Mouse (Mus musculus): Measurements from ENCODE around the gene Boc.

The Boc gene

DNA sequence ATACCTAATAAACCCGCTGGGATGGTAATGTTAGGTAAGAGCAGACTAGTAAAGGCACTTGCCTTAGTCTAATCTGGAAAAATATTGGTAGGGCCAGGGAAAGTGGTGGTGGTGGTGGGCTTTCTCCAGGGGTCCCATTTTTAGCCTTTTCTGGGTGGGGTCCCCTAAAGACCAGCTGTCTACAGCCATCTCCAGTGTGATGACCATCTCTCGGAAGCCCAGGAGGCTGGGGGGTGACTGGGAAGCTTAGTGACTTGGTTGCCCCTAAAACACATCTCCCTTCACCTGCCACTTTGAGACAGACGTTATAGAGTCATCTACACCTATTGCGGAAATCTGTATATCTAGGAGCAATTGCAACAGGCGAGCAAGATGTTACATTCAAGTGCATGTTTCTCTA lies 6.0 kb downstream of the Boc start:
- DNase-seq (ENCODE audit: low read depth, low spot score), result no peak

DNA sequence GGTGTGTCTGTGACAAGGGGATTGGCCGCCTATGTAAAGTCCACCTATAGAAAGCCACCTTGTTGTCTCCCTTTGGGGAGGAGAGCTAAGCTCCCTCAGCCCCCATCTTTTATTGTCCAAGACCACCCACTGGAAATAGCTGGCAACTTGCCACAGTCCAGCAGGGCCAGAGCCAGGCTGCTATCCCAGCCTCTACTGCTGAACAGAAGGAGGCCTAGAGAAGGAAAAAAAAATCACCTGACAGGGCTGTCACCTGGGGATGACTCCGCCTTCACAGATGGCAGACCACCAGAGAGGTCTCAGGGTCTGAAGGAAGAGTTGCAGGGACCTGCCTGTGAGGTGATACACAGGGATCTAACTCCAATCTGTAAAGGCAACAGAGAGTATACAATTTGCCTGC lies 6.7 kb downstream of the Boc start:
- no peak for DNase-seq (ENCODE audit: low read depth, low spot score)

DNA sequence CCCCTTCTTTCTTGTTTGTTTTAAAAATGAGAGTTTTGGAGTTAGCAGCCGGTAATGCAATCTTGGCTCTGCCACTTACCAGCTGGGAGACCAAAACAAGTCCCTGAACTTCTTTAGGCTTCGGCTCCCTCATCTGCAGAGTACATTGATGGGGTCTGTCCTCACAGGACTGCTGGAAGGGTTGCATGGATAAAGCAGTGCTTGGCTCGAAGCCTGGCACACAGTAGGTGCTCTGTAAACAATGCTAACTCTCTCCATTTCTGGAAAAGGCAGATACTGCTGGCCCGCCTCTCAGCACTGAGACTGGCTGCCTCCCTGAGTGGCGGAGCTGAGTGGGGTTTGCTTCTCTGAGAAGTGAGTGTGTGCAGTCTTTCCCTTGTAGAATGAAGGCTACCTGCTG lies 7.2 kb downstream of the Boc start:
- DNase-seq (ENCODE audit: low read depth, low spot score), result no peak

DNA sequence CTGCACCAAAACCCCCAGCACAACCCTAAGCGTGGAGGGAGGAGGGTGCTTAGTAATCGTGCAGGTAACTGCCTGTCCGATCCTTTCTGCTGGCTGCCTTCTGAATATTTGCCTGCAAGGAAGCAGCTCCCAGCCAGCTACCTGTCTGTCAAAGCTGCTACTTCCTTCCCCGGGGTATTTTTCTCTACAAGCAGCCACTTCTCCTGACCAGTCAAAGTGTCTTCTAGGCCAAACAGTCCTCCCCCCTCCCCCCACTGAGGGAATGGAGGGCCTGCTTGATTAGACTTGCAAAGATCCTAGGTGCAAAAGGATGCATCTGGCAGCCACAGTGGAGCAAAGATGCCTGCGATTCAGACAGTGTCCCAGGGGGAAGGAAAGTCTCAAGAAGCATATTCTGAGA lies 7.9 kb downstream of the Boc start:
- DNase-seq (ENCODE audit: low read depth, low spot score), result no peak

DNA sequence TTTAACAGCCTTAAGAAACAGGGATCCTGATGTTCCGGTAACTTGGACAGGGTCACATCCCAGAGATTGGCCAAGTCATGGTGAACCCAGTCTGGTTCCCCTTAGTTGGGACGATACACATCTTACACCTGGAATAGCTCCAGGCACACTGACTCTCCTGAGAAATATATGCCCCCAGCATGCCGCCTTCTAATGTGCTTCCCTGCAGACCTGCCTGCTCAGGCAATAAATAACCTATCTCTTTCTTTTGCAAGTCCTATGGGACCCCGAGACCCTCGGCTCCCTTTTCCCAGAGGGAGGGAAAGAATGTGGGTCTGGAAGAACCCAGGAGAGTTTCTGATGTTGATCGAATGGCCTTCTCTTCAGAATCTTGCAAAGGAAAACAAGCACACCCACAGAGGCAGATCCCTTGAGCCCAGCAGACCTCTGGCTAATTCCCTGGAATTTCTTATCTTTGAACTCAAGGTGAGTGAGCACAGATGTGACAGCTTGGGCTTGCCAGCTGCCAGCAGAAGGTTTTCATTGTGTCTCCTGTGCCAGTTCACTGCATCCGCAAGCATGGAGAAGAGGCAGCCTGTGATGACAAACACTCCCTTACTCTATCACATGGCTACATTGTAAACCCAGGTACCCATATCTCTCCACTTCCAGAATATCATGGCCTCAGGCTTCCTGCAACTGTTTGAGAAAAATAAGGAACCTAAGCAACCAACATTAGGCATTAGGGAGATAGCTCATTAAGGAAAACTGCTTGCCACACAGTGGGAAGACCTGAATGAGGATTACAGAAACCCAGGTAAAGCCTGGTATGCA lies 8.6 kb downstream of the Boc start:
- no peak for DNase-seq (ENCODE audit: low read depth, low spot score)

DNA sequence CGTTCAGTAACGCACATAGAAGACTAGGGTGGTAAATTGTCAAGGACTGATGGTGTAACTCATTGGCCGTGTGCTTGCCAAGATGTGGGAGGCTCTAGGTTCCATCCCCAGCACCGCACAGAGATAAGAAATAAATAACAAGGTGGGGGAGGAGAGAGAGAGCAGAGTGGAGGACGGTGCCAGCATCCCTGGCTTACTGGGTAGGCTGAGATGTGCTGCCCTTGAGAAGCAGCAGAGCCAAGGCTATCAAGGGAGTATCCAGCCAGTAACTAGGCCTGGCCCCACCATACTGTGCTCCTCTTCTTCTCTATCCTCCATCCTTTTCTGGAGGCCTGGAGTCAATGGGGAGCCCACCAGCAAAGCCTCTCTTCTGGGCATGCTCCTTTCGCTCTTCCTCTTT lies 9.3 kb downstream of the Boc start:
- no peak for DNase-seq (ENCODE audit: low read depth, low spot score)

DNA sequence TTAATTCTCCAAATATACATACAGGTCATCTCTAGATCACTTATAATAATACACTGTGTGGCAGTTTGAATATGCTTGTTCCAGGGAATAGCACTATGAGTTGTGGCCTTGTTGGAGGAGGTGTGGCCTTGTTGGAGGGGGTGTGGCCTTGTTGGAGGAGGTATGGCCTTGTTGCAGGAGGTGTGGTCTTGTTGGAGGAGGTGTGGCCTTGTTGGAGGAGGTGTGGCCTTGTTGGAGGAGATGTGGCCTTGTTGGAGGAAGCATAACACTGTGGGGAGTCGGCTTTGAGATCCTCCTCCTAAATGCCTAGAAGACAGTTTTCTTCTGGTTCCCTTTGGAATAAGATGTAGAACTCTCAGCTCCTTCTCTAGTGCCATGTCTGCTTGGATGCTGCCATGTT lies 10.7 kb downstream of the Boc start:
- no peak for DNase-seq (ENCODE audit: low read depth, low spot score)

DNA sequence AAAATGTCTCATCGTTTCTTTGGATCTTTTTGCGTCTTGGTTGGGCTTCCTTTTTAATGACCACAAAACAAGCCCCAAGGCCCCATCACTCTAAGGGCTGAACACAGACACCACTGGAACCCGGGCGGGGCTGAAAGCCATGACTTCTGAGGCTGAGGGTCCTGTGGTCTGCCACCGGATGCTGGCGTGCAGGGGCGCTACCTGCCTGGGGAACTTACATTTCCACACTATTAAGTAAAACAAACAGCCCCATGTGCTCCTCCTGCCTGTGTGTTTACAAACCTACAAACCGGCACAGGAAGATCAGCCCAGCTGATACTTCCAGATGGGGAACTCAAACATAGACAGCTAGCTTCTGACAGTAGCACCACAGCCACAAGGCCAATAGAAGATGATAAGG lies 11.9 kb downstream of the Boc start:
- DNase-seq (ENCODE audit: low read depth, low spot score), result peak; percentile 27

DNA sequence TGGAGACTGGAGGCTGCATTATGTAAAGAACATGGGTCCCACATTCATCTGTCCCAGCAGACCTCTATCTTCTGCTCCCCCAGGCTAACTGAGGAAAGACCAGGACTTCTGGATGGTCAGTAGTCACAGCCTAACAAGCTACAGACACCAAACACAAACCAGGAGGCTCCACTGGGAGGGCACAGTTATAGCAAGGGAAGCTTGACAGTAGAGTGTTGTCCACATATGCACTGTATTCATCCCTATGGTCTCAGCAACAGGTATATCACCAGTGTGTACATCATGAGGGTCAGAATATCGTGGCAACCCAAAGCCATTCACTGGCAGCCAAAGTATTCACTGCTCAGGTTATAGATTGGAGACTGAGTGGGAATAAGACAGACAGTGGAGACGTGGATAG lies 12.8 kb downstream of the Boc start:
- no peak for DNase-seq (ENCODE audit: low read depth, low spot score)

DNA sequence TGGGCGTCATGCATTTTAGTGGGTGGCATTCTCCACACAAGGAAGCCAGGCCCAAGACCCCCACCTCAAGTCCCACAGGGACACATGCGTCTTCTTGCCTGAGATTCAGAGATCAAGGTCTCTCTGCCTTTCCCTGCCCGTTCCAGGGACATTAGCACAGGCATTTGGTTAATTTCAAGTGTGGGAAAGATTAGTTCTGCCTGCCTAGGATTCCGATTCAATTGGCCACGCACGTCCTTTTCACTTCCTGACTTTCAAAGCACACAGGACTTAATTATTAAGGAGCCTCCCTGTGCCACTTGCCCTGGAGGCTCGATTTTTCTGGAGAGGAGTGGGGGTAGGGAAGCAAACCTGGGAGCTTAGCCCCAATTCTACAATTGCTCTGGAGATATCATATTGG lies 13.5 kb downstream of the Boc start:
- DNase-seq (ENCODE audit: low read depth, low spot score), result no peak

DNA sequence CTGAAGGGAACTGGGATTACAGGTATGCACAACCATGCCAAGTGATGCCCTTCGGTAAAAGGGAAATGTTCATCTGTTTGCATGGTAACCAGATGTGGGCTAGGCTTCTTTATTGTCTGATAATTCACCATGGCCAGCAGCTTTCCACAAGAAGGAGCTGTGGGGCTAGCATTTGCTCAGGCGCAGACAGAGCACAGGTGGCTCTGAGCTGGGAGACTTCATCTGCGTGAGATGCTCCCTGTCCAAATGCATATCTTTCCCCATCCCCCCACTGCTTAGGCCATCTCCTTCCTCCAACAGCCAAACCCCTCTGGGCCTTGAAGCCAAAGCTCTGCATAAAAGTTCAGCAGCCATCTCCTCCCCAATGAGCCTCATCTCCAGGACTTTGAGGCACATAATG lies 15.6 kb downstream of the Boc start:
- no peak for DNase-seq (ENCODE audit: low read depth, low spot score)

DNA sequence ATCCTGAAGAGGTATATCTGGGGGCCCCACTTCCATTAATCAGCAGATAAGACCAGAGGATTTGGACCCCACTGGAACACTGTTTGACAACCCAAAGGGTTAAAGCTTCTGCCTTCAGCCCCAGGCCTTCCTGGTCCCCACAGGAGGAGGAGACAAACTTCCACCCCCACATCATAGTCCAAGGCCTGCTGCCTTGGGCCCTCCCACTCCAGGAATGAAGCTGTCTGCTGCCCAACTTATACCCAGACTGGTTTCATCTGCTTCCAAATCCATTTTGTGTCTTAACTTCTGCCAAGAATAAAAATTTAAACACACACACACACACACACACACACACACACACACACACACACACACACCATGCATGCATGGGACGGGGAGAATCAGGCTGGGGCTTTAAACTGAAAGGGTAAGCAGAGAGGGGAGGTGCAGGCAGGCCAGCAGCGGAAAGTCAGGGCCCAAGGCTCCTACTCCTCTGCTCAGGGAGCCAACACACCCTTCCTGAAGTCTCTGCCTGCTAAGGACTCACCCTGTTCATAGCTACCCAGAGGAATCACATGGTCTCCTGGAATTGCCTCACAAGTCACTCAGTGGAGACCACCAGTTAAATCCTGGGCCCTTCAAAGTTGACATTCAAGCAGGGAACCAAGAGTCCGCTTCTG lies 16.5 kb downstream of the Boc start:
- DNase-seq (ENCODE audit: low read depth, low spot score), result no peak

DNA sequence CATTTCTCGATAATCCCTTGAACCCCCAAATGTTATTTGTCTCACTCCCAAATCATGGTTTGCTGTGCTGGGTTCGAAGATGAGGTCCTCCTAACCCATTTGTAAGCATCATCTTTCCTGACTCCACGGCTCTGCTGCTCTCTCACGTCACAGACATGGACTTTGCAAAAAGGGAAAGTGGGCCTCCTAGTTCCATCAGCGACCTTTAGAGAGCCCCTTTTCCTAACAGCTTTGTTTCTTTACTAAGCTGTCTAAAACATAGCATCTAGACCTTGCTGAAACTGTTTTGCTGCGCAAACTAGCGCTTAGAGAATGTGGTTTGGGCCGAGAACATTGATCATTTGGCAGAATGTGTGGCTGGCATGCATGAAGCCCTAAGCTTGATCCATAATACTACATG lies 19.1 kb downstream of the Boc start:
- no peak for DNase-seq (ENCODE audit: low read depth, low spot score)

DNA sequence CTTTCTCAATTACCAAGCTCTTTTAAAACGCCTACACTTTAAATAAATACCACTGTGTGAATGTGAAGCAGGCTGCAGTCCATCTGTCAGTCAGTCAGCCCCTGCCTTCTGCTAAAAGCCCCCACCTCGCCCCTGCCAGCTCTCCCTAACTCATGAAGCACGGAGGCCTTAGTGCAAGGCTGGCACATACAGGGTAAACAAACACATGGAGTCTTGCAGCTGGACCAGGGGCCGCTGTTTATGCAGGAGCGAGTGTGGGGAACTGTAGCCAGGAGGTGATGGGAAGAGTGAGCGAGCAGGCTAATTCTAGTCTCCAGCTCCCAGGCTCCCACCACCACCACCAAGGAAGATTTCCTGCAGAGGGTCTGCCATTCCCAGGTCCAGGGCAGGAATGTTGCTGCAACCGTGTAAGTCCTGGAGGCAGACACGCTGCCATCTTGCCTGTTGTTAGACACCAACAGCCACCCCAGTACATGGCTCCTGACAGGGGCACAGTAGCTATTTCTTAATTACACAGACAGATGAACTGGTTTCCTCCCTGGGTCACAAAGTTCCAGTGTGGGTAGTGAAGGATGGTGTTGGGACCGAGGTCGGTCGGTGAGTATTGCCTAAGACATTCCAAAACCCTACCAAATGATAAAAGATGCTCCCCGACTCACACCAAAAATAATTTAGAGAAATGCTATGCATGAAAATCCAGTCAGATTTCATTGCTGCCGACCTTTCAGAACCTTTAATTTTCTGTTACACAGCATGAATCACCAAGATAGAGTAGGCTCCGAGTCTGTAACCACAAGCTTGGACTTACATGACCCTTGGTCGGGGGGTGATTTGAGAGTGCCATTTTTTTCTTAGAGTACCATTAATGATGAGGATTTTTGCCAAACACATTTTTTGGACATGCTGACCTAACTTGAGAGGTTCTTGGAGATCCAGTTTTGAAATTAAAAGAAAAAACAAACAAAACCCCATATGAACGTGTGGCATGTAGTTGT lies 20.0 kb downstream of the Boc start:
- no peak for DNase-seq (ENCODE audit: low read depth, low spot score)

DNA sequence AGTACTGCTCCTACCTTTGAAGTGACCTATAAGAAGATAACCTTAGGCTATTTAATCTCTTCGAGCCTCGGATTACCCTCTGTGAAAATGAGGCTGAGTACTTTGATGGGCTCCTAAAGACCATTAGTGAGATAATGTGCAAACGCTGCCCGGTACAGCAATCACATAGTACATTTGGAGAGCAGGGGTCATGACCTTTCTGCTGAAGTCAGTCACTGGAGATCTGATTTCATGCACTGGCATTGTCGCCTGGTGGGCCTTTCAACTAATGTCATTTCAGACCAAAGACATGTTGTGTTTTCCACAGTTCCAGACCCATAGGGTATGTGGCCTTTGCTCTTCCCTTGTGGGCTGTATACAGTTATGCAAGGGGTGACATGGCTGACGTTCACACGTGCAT lies 24.6 kb downstream of the Boc start:
- no peak for DNase-seq (ENCODE audit: low read depth, low spot score)

DNA sequence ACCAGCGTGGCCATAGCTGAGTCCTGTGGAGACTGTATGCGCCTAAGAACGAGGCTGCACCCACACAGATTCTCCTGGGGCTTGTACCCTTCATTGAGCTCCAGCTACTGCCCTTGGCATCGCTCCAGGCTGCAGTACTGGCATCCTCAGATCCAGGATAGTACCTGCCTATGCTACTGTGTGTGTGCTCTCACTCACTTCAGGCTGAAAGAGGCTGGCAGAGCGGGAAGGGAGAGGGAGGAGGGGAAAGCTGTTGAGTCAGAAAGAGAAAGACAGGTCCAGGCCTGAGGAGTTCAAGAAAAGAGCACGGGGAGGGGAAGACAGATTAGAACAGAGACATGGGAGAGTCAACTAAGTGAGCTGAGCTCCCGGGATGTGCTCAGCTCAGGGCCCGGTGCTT lies 25.2 kb downstream of the Boc start:
- no peak for DNase-seq (ENCODE audit: low read depth, low spot score)

DNA sequence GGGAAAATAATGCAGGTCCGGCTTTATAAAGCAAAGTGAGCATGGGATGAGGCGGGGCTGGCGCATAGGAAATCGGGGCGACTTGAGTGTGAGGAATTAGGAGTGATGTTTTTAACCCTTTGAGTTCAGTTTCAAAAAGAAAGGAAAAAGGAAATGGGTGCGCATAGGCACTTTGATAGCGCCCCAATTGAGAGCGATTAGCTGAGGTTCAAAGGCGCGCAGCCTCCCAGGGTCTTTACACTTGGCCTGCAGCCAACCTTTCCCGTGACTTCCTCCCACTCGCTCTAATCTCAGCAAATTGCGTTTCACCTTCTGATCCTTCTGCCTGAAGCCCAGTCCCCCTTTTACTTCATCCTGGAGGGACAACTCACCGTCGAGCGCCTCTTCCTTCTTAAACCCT lies 25.8 kb downstream of the Boc start:
- no peak for DNase-seq (ENCODE audit: low read depth, low spot score)

DNA sequence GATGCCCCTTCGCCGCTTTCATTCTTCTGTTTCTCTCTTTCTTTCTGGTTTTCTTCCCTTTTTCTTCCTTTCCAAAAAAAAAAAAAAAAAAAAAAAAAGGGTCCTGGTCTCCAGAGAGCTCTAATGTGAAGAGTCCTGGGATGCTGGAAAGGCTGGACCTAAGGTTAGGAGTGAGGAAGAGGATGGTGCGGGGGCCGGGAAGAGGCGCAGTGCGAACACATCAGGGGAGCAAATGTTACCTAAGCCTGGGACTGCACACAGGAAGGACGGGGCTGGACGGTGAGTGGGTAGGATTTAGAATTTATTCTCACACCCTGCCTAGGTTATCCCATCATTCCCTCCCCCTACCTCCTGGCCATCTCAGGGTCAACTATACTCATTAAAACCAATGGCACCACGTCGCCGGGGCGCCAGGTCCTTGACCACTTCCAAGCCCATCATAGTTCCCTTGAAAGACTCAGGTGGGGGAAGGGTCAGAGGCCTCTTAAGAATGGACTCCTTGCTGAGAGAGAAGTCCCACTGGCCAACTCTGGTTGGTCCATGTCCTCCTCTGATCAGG lies 27.4 kb downstream of the Boc start:
- DNase-seq (ENCODE audit: low read depth, low spot score), result no peak

DNA sequence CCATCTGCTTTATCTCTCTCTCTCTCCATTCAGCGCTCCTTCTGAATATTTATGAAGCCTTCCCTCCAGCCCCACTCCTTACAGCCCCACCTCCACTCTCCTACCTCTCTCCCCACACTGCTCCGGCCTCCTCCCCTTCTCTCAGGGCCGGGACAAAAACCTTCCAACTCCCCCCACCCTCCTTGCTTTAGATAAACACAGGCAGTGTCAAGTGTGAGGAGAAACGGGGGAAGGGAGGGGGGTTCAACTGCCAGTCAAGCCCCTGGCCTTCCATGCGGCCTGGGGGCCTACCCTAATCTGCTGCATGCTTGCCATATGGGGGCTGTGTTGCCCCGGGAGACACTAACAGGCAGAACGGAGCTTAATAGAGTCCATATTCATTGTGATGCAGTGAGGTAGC lies 27.9 kb downstream of the Boc start:
- no peak for DNase-seq (ENCODE audit: low read depth, low spot score)

DNA sequence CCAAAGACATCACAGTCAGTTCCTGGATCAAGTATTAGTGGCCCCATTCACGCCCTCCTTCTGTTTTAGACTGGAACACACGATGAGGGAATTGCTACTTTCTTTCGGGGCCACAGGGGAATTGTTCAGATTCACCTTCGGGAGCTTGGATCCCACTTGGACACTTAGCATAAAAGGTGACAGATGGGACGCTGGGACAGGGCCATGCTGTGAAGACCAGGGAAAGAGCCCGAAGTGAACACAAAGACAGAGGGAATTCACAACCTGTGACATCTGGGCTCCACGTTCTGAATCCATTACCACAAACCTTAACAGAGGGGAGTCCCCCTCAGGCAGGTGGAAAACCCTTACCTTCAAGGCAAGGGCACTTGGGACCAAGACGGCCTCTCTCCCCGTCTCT lies 28.5 kb downstream of the Boc start:
- DNase-seq (ENCODE audit: low read depth, low spot score), result no peak

DNA sequence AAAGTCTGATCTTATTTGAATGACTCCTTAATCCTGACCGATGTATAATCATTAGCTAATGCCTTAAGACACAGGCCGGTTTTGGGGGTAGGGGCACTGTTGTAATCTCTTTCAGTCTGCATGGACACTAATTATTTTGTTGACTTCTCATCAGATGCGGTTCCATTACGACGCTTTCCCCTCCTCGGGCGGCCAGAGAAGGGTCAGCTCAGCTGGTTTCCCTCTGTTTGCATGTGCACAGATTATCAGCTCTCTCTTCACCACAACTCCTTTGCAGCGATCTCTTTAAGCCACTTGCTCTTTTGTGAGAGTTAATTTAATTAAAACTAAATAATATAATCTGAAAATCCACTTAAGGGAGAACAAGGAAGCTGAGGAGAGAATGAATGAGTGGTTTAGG lies 29.0 kb downstream of the Boc start:
- no peak for DNase-seq (ENCODE audit: low read depth, low spot score)

DNA sequence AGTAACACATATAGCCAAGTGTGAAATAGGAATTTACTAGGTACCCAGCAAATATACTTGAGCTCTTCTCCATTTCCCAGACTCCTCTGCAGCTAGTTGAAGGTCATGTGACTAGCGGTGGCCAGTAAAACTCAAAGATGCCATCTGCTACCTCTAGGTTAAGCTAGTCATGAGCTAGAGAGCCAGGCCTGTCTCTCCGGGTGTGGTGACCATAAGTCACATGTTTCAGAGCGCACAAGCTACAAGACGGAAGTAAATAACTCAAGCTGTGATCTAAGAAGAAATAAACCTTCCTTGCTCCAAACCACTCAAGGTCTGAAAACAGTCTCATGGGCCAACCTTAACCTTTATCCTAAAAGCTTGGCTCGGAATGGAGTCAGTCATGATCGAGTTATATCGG lies 29.7 kb downstream of the Boc start:
- no peak for DNase-seq (ENCODE audit: low read depth, low spot score)

Data from CD4-positive helper T cell, adult 2 months (primary cell).